Mouse (Mus musculus) lung, adult 2 months (tissue): ENCODE data around the gene Hvcn1.

Experiments used
- CTCF ChIP-seq: fragments of 200-500 bp; IDR thresholded peaks from 2 replicates; pipeline ENCODE4 v1.5.1; 2011; ENCODE audit warnings: mild to moderate bottlenecking, low read length, control low read depth; ENCODE audit not compliant: insufficient read depth
- POLR2A ChIP-seq: fragments of 200-500 bp; IDR thresholded peaks from 2 replicates; pipeline ENCODE4 v1.6.1; 2011; ENCODE audit warnings: low read depth, mild to moderate bottlenecking, control low read depth, low read length, borderline replicate concordance; ENCODE audit errors: extremely low read depth

GRCm38 (mm10) chr5:122237200-122237599, 30.6 kb downstream of the Hvcn1 start:
- TF ChIP-seq CTCF (no peak), POLR2A (no peak)
